Mouse (Mus musculus): ENCODE data around the gene Acvr1b.

The Acvr1b gene

DNA sequence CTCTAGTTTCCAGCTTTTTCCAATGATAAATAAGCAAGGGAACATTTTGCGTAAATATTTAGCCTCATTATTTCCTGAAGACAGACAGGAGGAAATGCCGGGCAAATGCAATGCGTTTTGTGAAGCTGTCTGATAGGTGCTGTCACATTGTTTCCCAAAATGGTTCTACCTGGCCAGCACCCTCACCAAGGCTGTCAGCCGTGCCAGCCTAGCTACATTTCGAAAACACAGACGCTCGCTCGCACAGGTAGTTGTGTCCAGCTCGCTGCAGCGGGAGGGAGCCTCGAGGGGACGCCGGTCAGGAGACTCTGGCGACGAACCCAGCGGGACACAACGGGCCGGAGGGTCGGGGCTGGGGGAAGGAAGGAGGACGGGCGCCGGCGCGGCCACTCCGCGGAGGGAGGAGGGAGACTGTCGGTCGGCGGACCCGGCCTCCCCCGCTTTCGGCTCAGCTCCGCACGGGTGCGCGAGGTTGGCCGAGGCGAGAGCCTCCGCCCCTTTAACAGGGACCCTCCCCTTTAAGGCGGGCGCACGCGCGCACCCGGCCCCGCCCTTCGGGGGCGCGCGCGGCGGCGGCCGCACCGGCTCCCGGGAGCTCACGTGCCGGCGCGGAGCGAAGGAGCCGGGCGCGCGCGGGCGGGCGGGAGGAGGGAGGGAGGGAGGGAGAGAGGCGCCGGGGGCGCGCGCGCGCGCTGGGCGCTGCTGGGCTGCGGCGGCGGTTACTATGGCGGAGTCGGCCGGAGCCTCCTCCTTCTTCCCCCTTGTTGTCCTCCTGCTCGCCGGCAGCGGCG is at the start of gene Acvr1b:
Gene Acvr1b, plus strand, starts transcription at position 647 of the 791 bp plus-strand sequence.
- peak; percentile 69 for DNase-seq (ENCODE audit: low read depth, low spot score)

DNA sequence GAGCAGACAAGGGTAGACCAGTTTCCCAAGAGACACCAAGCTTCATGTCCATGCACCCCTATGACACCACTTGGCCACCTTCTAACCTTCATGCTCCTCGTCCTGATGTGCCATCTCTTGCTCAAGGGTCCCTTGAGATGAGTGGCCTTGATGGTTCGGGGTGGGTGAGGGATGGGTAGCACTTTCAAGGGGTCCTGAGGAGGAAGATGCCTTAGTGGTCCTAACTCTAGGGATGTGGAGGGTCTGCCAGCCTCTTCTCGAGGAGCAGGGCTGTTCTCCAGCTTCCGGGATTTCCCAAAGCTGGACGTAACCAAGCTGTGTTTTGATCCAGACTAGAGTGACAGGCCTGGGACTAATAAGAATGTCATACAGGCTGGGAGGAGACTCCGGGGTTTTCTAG is 48.3 kb upstream of the Acvr1b start:
- no peak for DNase-seq (ENCODE audit: low read depth, low spot score)

DNA sequence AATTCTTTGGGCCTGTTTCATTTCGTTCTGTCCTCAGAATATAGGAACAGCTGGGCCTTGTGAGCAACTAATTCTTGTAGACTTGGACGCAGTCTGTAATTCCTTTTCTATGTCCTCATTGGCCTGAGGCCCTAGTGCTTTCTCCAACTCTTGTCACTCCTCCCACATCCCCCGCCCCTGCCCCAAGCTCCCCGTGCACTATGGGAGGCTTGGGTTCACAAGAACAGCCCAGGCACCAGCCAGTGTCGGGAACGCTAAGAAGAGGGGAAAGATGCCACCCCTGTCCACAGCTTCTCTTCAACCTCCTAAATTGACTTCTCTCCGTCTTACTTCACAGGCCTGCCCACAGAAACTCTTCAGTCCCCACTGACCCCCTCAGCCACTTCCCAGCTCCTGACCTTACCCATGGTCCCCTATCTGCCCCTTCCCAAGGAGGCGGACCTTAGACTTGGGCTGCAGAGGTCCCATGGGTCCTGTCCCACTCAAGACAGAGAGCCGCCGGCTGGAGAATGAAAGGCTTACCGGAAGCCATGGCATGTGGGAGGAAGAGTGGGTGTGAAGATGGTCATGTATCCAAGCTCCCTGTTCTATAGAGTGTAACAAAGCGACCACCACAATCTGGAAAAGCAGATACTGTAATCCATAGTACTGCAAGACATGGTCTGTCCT is 46.9 kb upstream of the Acvr1b start:
- DNase-seq (ENCODE audit: low read depth, low spot score) = no peak

DNA sequence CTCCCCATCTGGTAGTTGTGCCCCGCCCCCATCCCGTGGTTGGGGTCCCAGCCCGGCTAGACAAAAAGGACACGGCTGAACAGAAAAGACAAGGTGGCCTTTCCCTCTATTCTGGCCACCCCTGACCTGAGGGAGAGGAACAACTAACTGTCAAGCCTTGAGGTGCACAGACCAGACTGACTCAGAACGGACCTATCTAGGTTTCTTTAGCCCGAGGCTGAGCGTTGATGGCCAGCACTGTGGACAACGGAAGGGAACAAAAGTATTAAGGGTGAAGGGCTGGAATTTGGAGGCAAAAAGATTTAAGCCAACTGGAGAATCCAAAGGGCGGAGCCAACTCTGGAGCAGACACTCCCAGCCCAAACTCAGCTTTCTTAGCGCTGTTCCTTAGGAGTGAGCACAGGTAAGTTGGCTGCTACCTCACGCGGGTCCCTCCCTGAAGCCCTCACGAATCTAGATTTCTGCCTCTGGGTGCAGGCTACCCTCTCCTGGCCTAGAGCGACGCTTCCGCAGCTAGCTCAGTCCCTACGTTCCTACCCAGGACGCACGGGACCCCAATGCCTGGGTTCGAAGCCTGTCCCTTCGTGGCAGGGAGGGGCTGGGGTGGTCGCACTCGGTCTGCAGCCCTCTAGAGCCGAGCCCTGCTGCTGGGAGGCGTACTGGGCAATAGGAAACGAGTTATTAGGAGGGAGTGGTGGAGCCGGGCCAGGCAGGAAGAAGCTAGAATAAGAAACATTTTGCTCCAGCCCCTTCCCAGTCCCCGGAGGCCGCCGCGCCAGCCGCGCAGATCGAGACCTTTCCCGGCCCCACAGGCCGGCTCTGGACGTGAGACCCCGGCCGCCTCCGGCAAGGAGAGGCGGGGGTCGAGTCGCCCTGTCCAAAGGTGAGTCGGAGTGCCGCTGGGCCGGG is 45.4 kb upstream of the Acvr1b start, which contains the start of gene Acvrl1:
Gene Acvrl1, plus strand, starts transcription at position 342 of the 909 bp plus-strand sequence.
- no peak for DNase-seq (ENCODE audit: low read depth, low spot score)

DNA sequence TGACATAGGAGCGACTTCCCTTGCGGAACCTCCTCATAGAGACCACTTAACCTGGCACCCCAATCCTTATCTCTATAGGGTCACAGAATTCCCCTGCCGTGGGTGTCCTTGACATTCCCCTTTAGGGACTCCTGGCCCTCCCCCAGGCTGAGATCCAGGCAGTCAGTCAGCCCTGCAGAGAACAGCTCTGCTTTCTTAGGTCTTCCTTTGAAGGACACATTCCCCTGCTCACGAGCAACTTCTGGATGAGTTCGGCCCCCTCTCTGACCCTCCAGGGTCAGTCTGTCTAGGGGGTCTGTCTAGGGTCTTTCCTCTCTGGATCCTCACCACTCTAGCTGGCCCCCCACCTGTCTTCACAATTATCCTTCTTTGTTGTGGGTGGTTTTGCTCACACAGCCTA is 44.5 kb upstream of the Acvr1b start:
- no peak for DNase-seq (ENCODE audit: low read depth, low spot score)

DNA sequence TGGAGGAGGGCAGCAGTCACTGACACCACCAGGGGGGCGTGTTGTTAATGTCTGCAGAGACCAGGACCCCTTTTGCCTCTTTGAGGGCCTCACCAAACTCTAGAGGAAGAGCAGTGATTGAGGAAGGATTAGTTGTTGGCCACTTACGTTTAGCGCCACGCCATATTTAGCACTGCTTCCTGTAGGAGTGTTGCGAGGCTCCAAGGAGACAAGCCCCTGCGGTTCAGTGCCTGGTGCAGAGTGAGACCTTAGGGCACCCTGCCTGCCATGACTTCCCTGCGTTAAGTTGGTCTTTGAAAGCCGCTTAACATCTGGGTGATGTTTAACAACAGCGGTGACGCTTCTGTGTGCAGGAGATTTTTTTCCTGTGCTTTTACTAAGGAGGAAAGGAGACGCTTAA is 42.4 kb upstream of the Acvr1b start:
- no peak for DNase-seq (ENCODE audit: low read depth, low spot score)

DNA sequence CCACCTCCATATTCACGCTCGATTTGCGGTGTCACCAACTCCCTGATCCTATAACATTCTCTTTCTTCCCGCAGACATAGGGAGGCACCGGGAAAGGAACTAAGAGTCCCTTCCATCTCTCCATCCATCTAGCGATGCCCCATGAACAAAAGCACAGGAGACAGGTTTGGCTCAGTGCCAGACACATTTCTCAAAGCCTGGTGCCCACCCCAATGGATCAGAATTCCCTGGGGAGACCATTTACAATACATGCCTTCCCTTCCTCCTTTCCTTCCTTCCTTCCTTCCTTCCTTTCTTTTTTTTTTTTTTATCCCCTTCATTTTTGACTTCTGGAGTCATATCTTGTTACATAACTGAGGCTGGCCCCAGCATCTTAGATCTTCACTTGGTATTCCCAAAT is 41.8 kb upstream of the Acvr1b start:
- no peak for DNase-seq (ENCODE audit: low read depth, low spot score)

DNA sequence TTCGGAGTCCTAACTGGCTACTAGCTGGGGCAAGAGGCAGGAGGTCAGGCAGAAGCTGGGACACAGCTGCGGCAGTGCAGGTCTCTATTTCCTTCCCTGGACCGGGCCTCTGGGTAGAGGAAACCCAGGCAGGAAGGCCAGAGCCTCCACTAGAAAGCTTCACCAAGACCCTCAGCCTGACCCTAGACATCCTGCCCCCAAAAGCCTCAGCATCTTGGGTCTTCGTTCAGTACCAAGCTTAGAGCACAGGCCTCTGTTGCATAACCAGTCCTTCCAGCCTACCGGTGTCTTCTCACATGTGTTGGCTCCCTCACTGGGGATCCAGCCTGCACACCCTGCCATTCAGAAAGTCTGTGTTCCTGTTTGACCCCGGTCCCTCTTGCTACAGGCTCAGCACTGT is 41.1 kb upstream of the Acvr1b start:
- DNase-seq (ENCODE audit: low read depth, low spot score) = no peak

DNA sequence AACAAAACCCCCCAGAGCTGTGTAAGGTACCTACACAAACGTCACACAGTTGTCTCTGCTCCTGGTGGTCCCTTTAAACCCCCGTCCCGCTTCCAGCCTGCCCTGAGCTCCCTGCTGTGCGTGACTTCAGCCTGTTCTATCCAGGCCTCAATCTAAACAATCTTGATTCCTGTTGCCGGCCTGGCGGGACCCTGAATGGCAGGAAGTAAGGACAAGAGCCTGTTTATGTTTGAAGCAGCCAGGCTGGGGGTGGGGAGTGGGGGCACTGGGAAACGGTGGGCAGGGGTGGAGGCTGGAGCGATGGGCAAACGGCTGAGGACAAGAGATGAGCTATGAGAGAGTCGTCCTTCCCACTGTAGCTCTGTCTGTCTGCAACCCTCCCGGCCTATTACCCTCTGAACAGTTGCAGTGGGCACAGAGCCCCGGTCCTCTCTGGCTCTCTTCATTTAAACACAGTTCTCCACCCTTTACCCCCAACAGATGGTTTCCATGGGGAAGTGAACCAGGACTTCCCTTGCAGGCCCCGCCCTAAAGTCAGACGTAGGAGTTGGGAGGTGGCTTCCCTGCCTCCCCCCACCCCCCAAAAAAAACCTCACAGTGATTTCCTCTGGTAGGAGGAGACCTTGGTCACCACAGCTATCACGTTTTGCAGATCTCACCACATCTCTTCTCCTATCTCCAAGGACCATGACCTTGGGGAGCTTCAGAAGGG is 39.7 kb upstream of the Acvr1b start:
- no peak for DNase-seq (ENCODE audit: low read depth, low spot score)

DNA sequence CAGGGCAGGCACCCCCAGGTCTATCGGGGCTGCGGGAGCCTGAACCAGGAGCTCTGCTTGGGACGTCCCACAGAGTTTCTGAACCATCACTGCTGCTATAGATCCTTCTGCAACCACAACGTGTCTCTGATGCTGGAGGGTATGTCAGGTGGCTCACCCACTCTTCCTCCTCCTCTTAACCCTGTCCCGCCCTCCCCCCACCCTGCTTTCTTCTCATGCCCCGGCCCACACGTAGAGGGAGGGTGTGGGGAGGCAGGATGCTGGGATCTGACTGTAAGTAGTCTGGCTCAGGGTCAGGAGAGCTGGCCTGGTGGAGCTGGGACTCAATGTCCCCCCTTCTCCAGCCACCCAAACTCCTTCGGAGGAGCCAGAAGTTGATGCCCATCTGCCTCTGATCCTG is 38.5 kb upstream of the Acvr1b start:
- DNase-seq (ENCODE audit: low read depth, low spot score) = no peak

DNA sequence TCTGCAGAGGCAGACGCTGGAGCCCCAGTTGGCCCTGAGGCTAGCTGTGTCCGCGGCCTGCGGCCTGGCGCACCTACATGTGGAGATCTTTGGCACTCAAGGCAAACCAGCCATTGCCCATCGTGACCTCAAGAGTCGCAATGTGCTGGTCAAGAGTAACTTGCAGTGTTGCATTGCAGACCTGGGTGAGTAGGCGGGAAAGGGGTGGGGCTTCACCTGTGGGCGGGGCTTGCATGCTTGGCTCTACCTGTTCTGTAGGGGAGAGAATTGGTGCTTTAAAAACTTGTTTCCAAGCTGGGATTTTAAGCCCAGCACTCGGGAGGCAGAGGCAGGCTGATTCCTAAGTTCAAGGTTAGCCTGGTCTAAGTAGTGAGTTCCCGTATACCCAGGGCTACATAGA is 36.4 kb upstream of the Acvr1b start:
- DNase-seq (ENCODE audit: low read depth, low spot score) = no peak

DNA sequence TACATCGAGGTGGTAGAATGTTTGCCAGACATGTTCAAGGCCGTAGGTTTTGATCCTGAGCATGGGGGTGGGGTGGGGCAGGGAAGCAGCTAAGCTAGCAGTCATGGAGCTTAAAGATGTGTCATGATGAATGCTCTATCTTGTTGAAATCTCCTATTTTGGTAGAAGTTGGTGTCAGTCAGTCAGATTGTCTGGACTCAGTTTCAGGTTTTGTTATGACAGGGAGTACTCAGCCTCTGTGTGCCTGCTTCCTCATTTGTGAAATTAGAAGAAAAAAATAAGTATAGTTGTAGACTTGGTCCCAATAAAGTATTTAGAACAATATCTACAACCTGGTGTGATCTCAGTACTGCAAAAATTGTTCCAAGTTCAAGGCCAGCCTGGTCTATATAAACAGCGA is 35.2 kb upstream of the Acvr1b start:
- DNase-seq (ENCODE audit: low read depth, low spot score) = no peak

DNA sequence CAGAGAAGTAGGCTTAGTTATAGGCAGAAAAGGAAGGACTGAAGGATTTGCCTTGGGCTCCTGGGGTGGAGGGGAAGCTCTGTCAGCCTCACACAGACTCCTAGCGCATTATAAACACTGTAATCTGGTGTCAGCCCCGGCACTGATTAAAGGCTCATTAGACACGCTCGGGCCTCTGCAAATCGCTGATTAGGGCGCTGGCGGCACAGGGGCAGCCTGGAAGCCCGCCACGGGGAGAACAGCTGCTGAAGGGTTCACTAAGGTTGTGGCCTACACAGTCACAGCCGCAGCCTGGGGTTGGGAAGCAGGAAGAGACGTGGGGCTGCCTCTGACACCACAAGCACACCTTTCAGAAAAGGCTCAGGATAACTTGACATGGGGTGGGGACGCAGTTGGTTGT is 34.0 kb upstream of the Acvr1b start:
- DNase-seq (ENCODE audit: low read depth, low spot score) = no peak

DNA sequence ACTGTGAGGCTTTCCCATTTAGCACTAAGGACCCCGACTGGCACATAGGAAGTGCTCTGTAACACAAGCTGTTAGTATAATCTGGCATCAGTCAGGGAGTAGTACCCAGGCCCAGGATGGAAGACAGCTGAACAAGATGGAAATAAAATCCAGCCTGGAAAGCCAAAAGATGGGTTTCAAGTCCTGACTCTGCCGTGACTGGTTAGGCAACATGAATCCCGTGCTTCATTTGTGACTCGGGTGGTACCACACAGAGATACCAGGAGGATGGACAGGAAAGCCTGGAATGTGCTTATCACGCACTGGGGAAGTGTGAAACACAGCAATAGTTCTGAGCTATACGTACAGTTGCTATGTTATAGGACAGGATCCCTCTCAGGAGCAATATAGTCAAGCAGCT is 33.3 kb upstream of the Acvr1b start:
- DNase-seq (ENCODE audit: low read depth, low spot score) = no peak

DNA sequence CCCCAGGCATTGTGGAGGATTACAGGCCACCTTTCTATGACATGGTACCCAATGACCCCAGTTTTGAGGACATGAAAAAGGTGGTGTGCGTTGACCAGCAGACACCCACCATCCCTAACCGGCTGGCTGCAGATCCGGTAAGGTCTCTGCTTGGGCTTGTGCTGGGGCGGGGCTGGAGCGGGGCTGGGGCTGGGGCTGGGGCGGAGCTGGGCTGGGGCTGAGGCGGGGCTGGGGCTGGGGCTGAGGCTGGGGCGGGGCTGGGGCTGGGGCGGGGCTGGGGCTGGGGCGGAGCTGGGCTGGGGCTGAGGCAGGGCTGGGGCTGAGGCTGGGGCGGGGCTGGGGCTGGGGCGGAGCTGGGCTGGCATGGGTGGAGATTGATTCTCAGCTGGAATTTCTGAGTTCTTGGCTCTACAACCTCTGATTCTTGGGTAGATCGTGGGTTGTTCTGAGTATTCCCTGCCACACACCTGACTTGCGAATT is 32.8 kb upstream of the Acvr1b start:
- no peak for DNase-seq (ENCODE audit: low read depth, low spot score)

DNA sequence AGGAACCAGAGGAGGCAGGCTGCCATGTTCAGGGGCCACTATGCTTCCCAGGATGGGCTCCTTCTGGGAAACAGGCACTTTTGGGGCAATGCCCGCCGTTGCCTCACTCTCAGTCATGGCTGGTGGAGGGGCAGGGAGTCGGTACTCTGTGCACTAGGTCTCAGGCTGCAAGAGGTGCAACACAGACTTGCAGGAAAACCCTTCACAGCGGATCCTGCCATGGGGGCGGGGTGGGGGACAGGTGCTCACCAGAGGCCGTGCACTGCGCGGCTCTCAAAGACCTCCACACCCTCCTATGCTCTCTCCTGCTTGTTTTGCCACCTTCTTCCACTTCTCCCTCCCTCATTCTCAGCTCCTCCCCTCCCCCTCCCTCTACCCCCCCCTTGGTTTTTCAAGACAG is 31.2 kb upstream of the Acvr1b start:
- DNase-seq (ENCODE audit: low read depth, low spot score) = no peak

DNA sequence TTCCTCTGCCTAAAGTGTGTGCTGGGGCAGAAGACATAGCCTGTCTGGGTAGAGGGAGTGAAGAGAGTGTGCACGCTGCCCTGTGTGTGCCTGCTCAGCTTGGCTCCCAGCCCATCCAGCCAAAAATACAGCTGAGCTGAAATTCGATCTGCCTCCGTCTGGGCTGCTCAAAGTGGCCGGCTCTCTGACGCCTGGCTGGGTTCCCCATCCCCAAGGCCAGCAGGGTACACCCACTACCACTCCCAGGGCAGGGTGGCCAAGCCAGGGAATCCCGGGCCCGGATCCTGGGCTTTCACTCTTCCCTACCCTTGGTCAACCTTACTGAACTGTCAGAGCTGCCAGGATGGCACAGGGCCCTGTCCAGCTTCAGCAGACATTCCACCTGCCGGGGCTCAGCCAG is 30.4 kb upstream of the Acvr1b start:
- DNase-seq (ENCODE audit: low read depth, low spot score) = no peak

DNA sequence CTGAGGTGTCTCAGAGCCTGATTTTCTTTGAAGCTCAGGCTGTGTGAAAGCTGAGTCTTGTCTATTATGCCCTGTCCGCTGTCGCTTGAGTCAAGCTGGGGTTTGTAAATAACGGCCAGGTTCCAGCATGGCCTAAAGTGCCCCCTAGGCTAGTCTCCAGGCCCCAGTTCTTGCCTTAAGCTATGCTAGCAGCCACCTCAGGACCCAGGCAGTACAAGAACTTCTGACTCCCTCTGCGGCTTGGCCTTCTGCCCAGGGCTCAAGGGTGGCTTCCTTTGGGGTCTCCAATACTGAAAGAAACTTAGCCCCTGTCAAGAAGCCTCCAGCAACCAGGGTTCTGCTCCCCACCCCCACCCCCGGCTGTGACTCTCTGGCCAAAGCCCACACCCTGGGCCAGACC is 29.7 kb upstream of the Acvr1b start:
- DNase-seq (ENCODE audit: low read depth, low spot score) = no peak

DNA sequence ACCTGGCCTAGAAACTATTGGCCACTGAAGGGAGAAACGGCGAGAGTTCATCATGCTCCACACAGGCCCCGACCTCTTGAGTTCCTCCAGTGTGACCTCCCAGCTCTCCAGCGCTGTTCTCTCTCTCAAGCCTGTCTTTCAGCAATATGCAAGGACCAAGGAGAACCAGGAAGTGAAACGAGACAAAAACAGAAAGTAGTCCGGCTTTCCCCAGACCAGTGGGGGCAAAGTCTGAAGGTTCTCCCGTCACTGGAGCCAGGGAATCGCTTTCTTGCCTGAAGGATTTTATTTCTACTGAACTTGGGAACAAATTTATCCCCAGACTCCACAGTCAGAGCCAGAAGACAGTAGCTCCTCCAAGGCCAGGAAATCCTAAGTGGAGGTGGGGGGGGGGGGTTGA is 29.1 kb upstream of the Acvr1b start:
- DNase-seq (ENCODE audit: low read depth, low spot score) = no peak

DNA sequence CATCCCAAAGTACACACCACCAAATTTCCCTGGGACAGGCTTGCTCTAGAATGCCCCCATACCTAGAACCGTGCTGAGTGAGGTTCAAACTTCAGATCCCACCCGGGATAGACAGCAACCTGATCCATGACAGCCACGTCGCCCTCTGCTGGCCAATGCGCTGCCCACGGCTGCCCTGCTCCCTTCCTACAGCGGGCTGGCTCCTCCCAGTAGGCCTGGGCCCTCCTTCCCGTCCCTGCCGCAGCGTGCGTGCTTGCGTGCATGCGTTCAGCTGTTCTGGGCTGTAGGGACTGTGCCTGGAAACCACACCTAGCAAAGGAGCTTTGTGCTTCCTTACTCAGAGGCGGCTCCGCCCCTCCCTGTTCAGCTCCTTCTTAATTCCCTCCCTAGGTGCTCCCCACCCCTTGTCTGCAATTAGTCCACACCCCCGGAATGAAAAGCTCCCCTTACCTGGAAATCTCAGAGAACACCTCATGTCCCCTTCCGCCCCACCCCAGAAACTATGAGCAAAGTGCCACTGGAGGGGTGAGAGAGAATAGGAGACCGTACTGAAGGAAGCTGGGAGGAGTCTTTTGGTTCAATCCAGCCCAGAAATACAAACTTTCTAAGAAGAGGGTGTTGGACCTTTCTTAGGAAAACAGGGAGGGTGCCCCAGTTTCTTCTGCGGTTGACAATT is 28.3 kb upstream of the Acvr1b start:
- DNase-seq (ENCODE audit: low read depth, low spot score) = peak; percentile 84
